Mouse (Mus musculus) C2C12 (cell line): Measurements from ENCODE around the gene Uxs1.

Experiments used
- CEBPB ChIP-seq: IDR thresholded peaks from one replicate; pipeline ENCODE4 v1.6.1; 2011; ENCODE audit warnings: low read depth, mild to moderate bottlenecking, control low read depth, moderate library complexity
- CTCF ChIP-seq: IDR thresholded peaks from one replicate; pipeline ENCODE4 v1.5.1; 2011; ENCODE audit not compliant: control insufficient read depth, insufficient read depth, insufficient read length
- FOSL1 ChIP-seq: IDR thresholded peaks from one replicate; pipeline ENCODE4 v1.8.0; 2011; ENCODE audit warnings: mild to moderate bottlenecking, low read length; ENCODE audit not compliant: poor library complexity, insufficient read depth, severe bottlenecking
- MAX ChIP-seq: IDR thresholded peaks from one replicate; pipeline ENCODE4 v1.6.1; 2011; ENCODE audit warnings: mild to moderate bottlenecking, control low read depth
- MYOD1 ChIP-seq: IDR thresholded peaks from one replicate; pipeline ENCODE4 v1.6.1; 2011; ENCODE audit warnings: low read depth; ENCODE audit not compliant: control insufficient read depth, insufficient read length
- MYOG ChIP-seq: IDR thresholded peaks from one replicate; pipeline ENCODE4 v1.6.1; 2011; ENCODE audit not compliant: control insufficient read depth, insufficient read length; ENCODE audit errors: extremely low read depth
- USF1 ChIP-seq: IDR thresholded peaks from one replicate; pipeline ENCODE4 v1.6.1; 2011; ENCODE audit warnings: low read depth, mild to moderate bottlenecking, control low read depth, moderate library complexity

DNA sequence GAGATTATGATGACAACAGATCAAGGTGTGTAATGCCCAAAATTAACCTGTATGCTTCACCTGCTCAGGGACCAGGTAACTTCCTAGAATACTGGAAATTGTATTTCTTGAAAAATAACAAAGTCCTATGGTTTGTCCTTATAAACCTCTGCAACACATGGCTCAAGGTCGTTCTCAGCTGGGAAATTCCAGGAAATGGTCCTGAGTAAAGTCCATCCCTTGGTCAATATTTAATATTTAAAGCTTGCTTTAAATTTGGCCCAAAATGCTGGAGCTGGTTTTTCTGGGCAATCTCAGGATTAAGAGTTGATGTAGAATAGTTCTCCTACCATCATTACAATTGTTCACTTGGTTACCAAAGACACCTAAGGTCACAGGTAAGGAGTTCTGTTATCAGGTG, 30.1 kb upstream of the Uxs1 start:
- TF ChIP-seq CTCF (no peak), USF1 (no peak), MYOG (no peak), MYOD1 (no peak), MAX (no peak), CEBPB (no peak), FOSL1 (no peak)
